Mouse (Mus musculus): ENCODE measurements around the gene Cops7b. TPM values are rescaled to one million over a fixed set of nuclear protein-coding genes. Genes with fewer than 3 reads are reported as not detected.

Cops7b gene
- polyA plus RNA-seq, 1 experiment = 29.8 TPM

DNA sequence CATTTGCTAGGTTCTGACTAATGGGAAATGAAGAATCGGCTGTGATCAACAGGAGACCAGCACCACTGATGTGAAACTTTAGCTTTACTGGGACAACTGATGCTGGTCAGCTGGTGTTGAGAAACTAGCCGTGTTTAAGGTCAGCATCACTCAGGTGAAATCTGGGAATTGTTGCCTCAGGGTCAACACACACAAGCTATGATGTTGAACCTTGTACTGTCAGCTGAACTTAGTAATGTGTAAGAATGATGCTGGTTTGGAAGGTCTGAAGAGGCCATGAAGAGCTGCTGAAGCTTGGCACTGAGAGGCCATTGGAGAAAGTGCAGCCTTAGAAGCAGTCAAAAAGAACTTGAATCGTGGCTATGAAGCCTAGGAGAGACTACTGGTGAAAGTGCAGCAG lies 27.0 kb upstream of the Cops7b start:
- 84% methylated on average over 3 of the region's 3 CpGs for WGBS
- H3K27ac ChIP-seq (ENCODE audit: insufficient read depth, low read length) = no peak overlapping the region
- no peak overlapping the region for H3K4me3 ChIP-seq (replicated peaks; ENCODE audit: insufficient read depth, low read depth, low read length)
- TF ChIP-seq POLR2A (IDR thresholded peaks at IDR 0.05; ENCODE audit: borderline replicate concordance, insufficient read depth, low read length) (no peak), CTCF (IDR thresholded peaks at IDR 0.05; ENCODE audit: borderline replicate concordance, insufficient read depth, low read depth, low read length) (no peak)
- no peaks in the 10 kb centered on the region for H3K4me1 ChIP-seq (ENCODE audit: control insufficient read depth, insufficient read depth, low read length)
- H3K27me3 ChIP-seq (ENCODE audit: control insufficient read depth, insufficient read depth, low read length) = no peaks in the 10 kb centered on the region
- no peak for DNase-seq

DNA sequence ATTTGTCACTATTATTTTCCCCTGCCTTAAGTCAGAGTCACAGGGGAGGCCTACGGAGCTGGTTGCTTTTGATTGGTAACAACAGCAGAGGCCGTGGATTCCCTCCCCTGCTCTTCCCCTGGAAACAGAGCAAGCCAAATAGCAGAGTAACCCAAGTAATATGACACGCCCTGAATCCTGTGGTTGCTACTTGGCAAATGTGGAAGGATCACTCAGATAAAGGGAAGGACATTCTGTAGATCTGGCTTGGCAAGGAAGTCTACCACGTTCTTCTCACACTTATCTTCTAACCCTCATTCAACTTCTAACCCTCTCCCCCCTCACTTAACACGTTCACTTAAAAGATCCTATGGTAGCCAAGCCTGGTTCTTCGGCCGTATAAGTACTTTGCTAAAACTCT lies 24.8 kb upstream of the Cops7b start:
- WGBS = 73% methylated on average over 7 of the region's 7 CpGs
- no peak overlapping the region for H3K27ac ChIP-seq (ENCODE audit: insufficient read depth, low read length)
- TF ChIP-seq POLR2A (IDR thresholded peaks at IDR 0.05; ENCODE audit: borderline replicate concordance, insufficient read depth, low read length) (no peak), CTCF (IDR thresholded peaks at IDR 0.05; ENCODE audit: borderline replicate concordance, insufficient read depth, low read depth, low read length) (no peak)
- H3K4me3 ChIP-seq (replicated peaks; ENCODE audit: insufficient read depth, low read depth, low read length) = no peak overlapping the region
- DNase-seq = no peak
- no peaks in the 10 kb centered on the region for H3K27me3 ChIP-seq (ENCODE audit: control insufficient read depth, insufficient read depth, low read length)
- no peaks in the 10 kb centered on the region for H3K4me1 ChIP-seq (ENCODE audit: control insufficient read depth, insufficient read depth, low read length)

DNA sequence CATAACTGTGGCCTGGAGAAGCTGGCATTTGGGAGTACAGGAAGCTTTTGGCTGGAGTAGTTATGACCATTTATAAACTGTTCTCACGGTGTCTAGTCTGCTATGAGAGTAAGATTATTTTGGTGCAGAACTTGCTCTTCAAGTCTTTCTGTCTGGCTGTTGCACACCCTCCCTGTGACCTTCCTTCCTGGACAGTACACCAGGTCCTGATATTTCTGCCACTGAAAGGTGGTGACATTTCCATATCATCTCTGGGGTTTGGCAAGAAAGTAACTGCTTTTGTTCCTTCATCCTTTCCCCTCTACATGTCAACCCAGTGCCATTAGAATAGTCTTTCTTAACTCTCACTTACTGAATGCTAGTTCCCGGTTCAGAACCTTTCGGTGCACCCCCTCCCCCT lies 23.5 kb upstream of the Cops7b start:
- H3K4me1 ChIP-seq (ENCODE audit: control insufficient read depth, insufficient read depth, low read length) = no peaks in the 10 kb centered on the region; the same call in 1 of the 2 replicates
- no peaks in the 10 kb centered on the region for H3K27me3 ChIP-seq (ENCODE audit: control insufficient read depth, insufficient read depth, low read length)
- no peak for DNase-seq
- TF ChIP-seq CTCF (IDR thresholded peaks at IDR 0.05; ENCODE audit: borderline replicate concordance, insufficient read depth, low read depth, low read length) (no peak), POLR2A (IDR thresholded peaks at IDR 0.05; ENCODE audit: borderline replicate concordance, insufficient read depth, low read length) (no peak)
- H3K27ac ChIP-seq (ENCODE audit: insufficient read depth, low read length) = no peak overlapping the region
- 91% methylated on average over 3 of the region's 3 CpGs for WGBS
- H3K4me3 ChIP-seq (replicated peaks; ENCODE audit: insufficient read depth, low read depth, low read length) = no peak overlapping the region

DNA sequence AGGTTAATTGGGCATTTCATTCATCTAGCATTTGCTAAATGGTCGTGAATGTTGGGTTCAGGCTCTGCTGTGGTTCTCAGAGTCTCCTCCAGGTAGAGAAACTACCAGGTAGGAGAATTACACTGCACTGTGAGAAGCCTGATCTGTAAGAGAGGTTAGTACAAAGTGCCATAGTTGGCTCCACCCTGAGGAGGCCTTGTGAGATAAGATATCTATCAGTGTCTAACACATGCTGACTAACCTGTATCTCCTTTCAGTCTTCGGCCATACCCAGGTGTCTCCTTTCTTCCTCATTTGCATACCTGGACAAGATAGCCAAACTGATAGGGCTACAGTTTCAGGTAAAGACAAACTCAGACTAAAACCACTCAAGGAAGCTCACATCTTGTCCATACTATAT lies 20.0 kb upstream of the Cops7b start:
- no peaks in the 10 kb centered on the region; the same call in 1 of the 2 replicates for H3K4me1 ChIP-seq (ENCODE audit: control insufficient read depth, insufficient read depth, low read length)
- no peak for DNase-seq
- H3K27ac ChIP-seq (ENCODE audit: insufficient read depth, low read length) = no peak overlapping the region
- no peaks in the 10 kb centered on the region for H3K27me3 ChIP-seq (ENCODE audit: control insufficient read depth, insufficient read depth, low read length)
- no peak for TF ChIP-seq CTCF (IDR thresholded peaks at IDR 0.05; ENCODE audit: borderline replicate concordance, insufficient read depth, low read depth, low read length)
- no peak for TF ChIP-seq POLR2A (IDR thresholded peaks at IDR 0.05; ENCODE audit: borderline replicate concordance, insufficient read depth, low read length)
- WGBS = 88% methylated on average over 2 of the region's 2 CpGs
- H3K4me3 ChIP-seq (replicated peaks; ENCODE audit: insufficient read depth, low read depth, low read length) = no peak overlapping the region

DNA sequence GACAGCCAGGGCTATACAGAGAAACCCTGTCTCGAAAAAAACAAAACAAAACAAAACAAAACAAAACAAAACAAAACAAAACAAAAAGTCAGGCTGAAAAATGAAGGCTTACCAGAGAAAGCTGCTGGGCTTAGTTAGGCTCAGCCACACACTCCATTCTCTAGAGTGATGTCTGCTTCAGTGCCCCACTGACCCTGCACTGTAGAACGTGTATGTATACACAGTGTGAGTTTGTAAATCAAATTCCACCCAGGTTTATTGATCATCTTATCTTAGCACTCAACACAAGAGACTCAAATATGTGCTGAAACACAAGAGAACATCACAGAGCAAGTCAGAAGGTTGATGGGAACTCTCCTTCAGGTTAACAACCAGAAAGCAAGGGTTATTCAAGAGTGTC lies 14.3 kb upstream of the Cops7b start:
- WGBS = 88% methylated on average over 2 of the region's 2 CpGs
- H3K27ac ChIP-seq (ENCODE audit: insufficient read depth, low read length) = no peak overlapping the region

DNA sequence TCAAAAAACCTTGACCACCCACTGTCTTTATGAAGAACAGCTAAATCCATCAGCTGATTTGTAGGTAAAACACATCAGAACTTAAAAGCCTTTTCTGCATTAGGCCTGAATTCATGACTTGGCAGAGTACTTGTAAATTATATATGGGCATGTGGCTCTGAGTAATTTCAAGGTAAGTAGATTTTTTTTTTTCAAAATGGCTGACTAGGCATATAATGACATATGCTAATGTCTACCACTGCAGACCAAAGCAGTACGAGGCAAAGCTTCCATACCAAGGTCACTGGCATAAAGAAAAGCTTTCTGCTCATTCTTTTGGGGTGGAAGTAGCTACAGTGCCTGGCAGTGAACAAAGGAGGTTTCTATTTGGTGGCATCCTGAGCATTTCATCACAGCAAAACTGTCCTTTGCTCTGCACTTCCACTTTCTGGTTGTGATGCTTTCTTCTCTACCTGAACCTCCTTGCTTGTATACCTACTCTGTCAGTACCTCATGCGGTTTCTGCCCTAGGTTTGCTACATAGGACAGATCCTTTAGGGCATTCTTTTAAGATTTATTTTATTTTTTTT lies 13.3 kb upstream of the Cops7b start:
- Histone ChIP-seq H3K27ac (ENCODE audit: insufficient read depth, low read length) (no peak overlapping the region), H3K4me1 (ENCODE audit: control insufficient read depth, insufficient read depth, low read length) (no peaks in the 10 kb centered on the region), H3K27me3 (ENCODE audit: control insufficient read depth, insufficient read depth, low read length) (no peaks in the 10 kb centered on the region), H3K4me3 (replicated peaks; ENCODE audit: insufficient read depth, low read depth, low read length) (no peak overlapping the region)
- no peak for DNase-seq
- 91% methylated on average over 2 of the region's 2 CpGs for WGBS
- TF ChIP-seq CTCF (IDR thresholded peaks at IDR 0.05; ENCODE audit: borderline replicate concordance, insufficient read depth, low read depth, low read length) = no peak
- no peak for TF ChIP-seq POLR2A (IDR thresholded peaks at IDR 0.05; ENCODE audit: borderline replicate concordance, insufficient read depth, low read length)

More for the DNA sequence above, 14.3 kb upstream of the Cops7b start:
- H3K4me1 ChIP-seq (ENCODE audit: control insufficient read depth, insufficient read depth, low read length) = no peaks in the 10 kb centered on the region
- TF ChIP-seq CTCF (IDR thresholded peaks at IDR 0.05; ENCODE audit: borderline replicate concordance, insufficient read depth, low read depth, low read length) (no peak), POLR2A (IDR thresholded peaks at IDR 0.05; ENCODE audit: borderline replicate concordance, insufficient read depth, low read length) (no peak)
- no peak for DNase-seq
- H3K27me3 ChIP-seq (ENCODE audit: control insufficient read depth, insufficient read depth, low read length) = no peaks in the 10 kb centered on the region
- no peak overlapping the region for H3K4me3 ChIP-seq (replicated peaks; ENCODE audit: insufficient read depth, low read depth, low read length)

DNA sequence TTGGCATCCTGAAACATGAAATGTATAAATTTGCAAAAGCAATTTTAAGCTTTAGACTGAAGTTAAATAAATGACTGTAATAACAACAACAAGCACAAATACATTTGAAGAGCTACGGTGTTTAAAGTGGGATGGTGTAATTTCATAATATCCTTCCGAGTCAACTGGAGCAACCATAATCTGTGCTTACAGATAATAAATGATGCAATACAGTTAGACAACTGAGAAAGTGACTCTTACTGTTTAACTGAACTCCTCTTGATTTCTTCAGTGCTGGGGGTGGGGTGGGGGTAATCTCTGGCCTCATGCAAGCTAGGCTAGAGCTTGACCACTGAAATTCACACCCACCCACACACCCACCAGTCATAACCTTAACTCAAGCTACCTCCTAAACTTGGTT lies 11.3 kb upstream of the Cops7b start:
- 94% methylated on average over 2 of the region's 2 CpGs for WGBS
- H3K4me1 ChIP-seq (ENCODE audit: control insufficient read depth, insufficient read depth, low read length) = no peaks in the 10 kb centered on the region
- no peak overlapping the region for H3K27ac ChIP-seq (ENCODE audit: insufficient read depth, low read length)
- no peak for DNase-seq
- H3K4me3 ChIP-seq (replicated peaks; ENCODE audit: insufficient read depth, low read depth, low read length) = no peak overlapping the region
- H3K27me3 ChIP-seq (ENCODE audit: control insufficient read depth, insufficient read depth, low read length) = no peaks in the 10 kb centered on the region
- TF ChIP-seq POLR2A (IDR thresholded peaks at IDR 0.05; ENCODE audit: borderline replicate concordance, insufficient read depth, low read length) = no peak
- no peak for TF ChIP-seq CTCF (IDR thresholded peaks at IDR 0.05; ENCODE audit: borderline replicate concordance, insufficient read depth, low read depth, low read length)

DNA sequence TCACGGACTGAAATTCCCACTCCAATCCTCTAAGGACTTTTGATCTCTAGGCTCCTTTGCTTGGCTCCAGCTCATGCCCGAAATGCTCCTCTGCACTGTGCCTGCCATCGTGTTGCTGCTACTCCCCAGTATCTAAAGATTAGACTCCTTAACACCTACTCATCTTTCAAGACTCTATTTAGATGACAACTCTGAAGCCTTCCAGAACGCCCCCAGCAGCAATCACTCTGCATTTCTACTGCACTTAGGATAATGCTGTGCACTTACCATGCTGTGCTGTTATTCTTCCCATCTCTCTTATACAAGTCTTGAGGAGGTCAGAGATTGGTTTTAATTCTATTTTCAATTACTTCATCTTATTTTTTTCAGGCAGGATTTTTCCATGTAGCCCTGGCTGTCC lies 10.8 kb upstream of the Cops7b start:
- Histone ChIP-seq H3K27ac (ENCODE audit: insufficient read depth, low read length) (no peak overlapping the region), H3K4me3 (replicated peaks; ENCODE audit: insufficient read depth, low read depth, low read length) (no peak overlapping the region), H3K4me1 (ENCODE audit: control insufficient read depth, insufficient read depth, low read length) (no peaks in the 10 kb centered on the region), H3K27me3 (ENCODE audit: control insufficient read depth, insufficient read depth, low read length) (no peaks in the 10 kb centered on the region)
- no peak for DNase-seq
- TF ChIP-seq CTCF (IDR thresholded peaks at IDR 0.05; ENCODE audit: borderline replicate concordance, insufficient read depth, low read depth, low read length) (no peak), POLR2A (IDR thresholded peaks at IDR 0.05; ENCODE audit: borderline replicate concordance, insufficient read depth, low read length) (no peak)
- WGBS = 88% methylated on average over 4 of the region's 4 CpGs
